17 mouse cellular contexts compared by ENCODE assay signal in genomic region chr4:140408446-140408845, GRCm38 (mm10).
"Had no signal": no experiment of that assay in that cellular context is flagged by ENCODE, and none has a peak within 500 bp of the region (broad histone marks: within the 10 kb centered on the region; RNA-seq: fewer than 3 reads in every experiment).

No protein-coding gene starts in this region.

- H3K9me3 ChIP-seq: midbrain, embryonic 10.5 days; neural tube, embryonic 13.5 days; neural tube, embryonic 15.5 days had no signal

- H3K4me2 ChIP-seq: lung, embryonic 14.5 days; neural tube, embryonic 13.5 days; neural tube, embryonic 15.5 days had no signal

- DNase-seq: lung, adult 18-20 months; lung, embryonic 14.5 days; lung, postnatal 10 days; lung, postnatal 4 days; midbrain, embryonic 14.5 days; retina, postnatal 1 day; right cerebral cortex, adult 18-20 months; right cerebral cortex, postnatal 25 days; right cerebral cortex, postnatal 4 days; spleen, adult 18-20 months; thymus, adult 18-20 months; thymus, postnatal 14 days; thymus, postnatal 36 days had no signal

- H3K27me3 ChIP-seq: neural tube, embryonic 13.5 days; neural tube, embryonic 15.5 days had no signal

- H3K36me3 ChIP-seq: midbrain, embryonic 10.5 days; neural tube, embryonic 13.5 days; neural tube, embryonic 15.5 days had no signal

- H3K9ac ChIP-seq: lung, embryonic 14.5 days; neural tube, embryonic 13.5 days; neural tube, embryonic 15.5 days had no signal

- H3K27ac ChIP-seq: neural tube, embryonic 13.5 days; neural tube, embryonic 15.5 days had no signal

- H3K4me3 ChIP-seq: midbrain, embryonic 10.5 days; myocyte; neural tube, embryonic 13.5 days; neural tube, embryonic 15.5 days had no signal
